Mouse (Mus musculus) stomach, postnatal 0 days (tissue): ENCODE measurements at regions not wholly inside any gene's neighbourhood (a gene's known extent, or its start where the extent isn't known, plus 50 kb on each side); places are given as distances from the start of the nearest gene placed in this dataset.

Experiments used
- ATAC-seq: fragments of 200-750 bp; cut with Nextera tagmentation; 2 replicates; pipeline ENCODE4 v1.8.0; 2017; ENCODE audit not compliant: low FRiP score, low TSS enrichment
- DNase-seq: peaks from one replicate; pipeline ENCODE4 v3.0.0-alpha.2; 2016; ENCODE audit warnings: low spot score
- H3K27ac ChIP-seq: fragments of 300-500 bp; sonication (generic); replicated peaks from 2 replicates; pipeline ENCODE4 v1.5.1; 2014; ENCODE audit warnings: mild to moderate bottlenecking, control low read depth
- H3K27me3 ChIP-seq: fragments of 300-500 bp; sonication (generic); 2 replicates; pipeline ENCODE4 v1.6.1; 2014; ENCODE audit warnings: low read length; ENCODE audit not compliant: control insufficient read depth, insufficient read depth
- H3K36me3 ChIP-seq: fragments of 300-500 bp; sonication (generic); 2 replicates; pipeline ENCODE4 v1.6.1; 2014; ENCODE audit warnings: low read length, mixed read lengths; ENCODE audit not compliant: control insufficient read depth, insufficient read depth
- H3K4me1 ChIP-seq: fragments of 300-500 bp; sonication (generic); replicated peaks from 2 replicates; pipeline ENCODE4 v1.6.1; 2014; ENCODE audit warnings: antibody characterized with exemption; ENCODE audit not compliant: control insufficient read depth, insufficient read depth
- H3K4me2 ChIP-seq: fragments of 300-500 bp; sonication (generic); replicated peaks from 2 replicates; pipeline ENCODE4 v1.6.1; 2014; ENCODE audit warnings: low read depth, mild to moderate bottlenecking, control low read depth, moderate library complexity
- H3K4me3 ChIP-seq: fragments of 300-500 bp; sonication (generic); 2 replicates; pipeline ENCODE4 v1.5.1; 2014; ENCODE audit warnings: low read depth, low read length, control low read depth
- H3K9ac ChIP-seq: fragments of 300-500 bp; sonication (generic); 2 replicates; pipeline ENCODE4 v1.6.1; 2014; ENCODE audit warnings: mild to moderate bottlenecking, low read length, control low read depth, mixed read lengths
- H3K9me3 ChIP-seq: fragments of 300-500 bp; sonication (generic); 2 replicates; pipeline ENCODE4 v1.6.1; 2016; ENCODE audit warnings: low read length; ENCODE audit not compliant: control insufficient read depth
- CTCF ChIP-seq: IDR thresholded peaks from 2 replicates; pipeline ENCODE4 v1.5.1; 2016; ENCODE audit warnings: antibody characterized with exemption, low read depth, mild to moderate bottlenecking, moderate library complexity
- EP300 ChIP-seq: optimal IDR thresholded peaks from 2 replicates; pipeline ENCODE3; 2016; ENCODE audit warnings: antibody characterized with exemption
- WGBS: fragments of 180-500 bp; shearing (Covaris S2); extraction: QIAGEN DNeasy Blood & Tissue Kit; methylation state at CpG from one replicate; pipeline ENCODE4 v1.1.7; 2014; 5-methylcytosine and 5-hydroxymethylcytosine counted together

- no peaks in the 10 kb centered on the region for H3K27me3 ChIP-seq
- no peak overlapping the region for H3K9ac ChIP-seq
- H3K9me3 ChIP-seq, result no peaks in the 10 kb centered on the region
- WGBS, result 77% methylated on average over 7 of the region's 7 CpGs
- no peak for TF ChIP-seq CTCF
- no peak for DNase-seq
- ATAC-seq, result no peak
- H3K4me3 ChIP-seq, result no peak overlapping the region
- H3K4me2 ChIP-seq, result no peak overlapping the region
- no peaks in the 10 kb centered on the region for H3K4me1 ChIP-seq
- H3K36me3 ChIP-seq, result no peaks in the 10 kb centered on the region
- H3K27ac ChIP-seq, result no peak overlapping the region
Measured at GRCm38 (mm10) chr4:7092957-7093356, 1145.9 kb downstream of the Car8 start.

- H3K4me3 ChIP-seq, result no peak overlapping the region
- H3K36me3 ChIP-seq, result no peaks in the 10 kb centered on the region
- H3K9me3 ChIP-seq, result no peaks in the 10 kb centered on the region
- H3K27ac ChIP-seq, result no peak overlapping the region
- TF ChIP-seq EP300 (no peak), CTCF (no peak)
- DNase-seq (no peak), ATAC-seq (no peak)
- H3K9ac ChIP-seq, result no peak overlapping the region
- no peak overlapping the region for H3K4me2 ChIP-seq
- no peaks in the 10 kb centered on the region for H3K4me1 ChIP-seq
- H3K27me3 ChIP-seq, result no peaks in the 10 kb centered on the region
Measured at GRCm38 (mm10) chr4:7091201-7091814, 1147.5 kb downstream of the Car8 start.
